Mouse (Mus musculus): ENCODE results near the gene Pgs1.

DNA sequence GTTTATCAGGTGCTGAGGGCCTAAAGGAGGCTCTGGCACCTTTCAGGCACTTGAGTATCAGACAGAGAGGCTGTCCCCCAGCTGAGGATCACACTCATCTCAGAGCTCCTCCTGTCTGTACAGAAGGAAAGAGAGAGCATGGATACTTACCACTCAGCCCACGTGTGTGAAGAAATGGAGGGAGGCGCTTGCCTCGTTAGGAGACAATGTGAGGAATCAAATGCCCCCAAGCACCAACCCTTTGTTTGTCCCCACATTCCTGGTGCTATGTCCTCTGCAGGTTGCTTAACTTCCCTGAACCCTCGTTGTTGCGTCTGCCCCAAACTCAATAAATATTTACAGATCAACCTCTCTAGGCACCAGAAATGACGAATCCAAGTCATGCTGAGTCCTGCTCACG is 21.0 kb upstream of the Pgs1 start:
- no peak for TF ChIP-seq NRF1 (IDR thresholded peaks at IDR 0.05; ENCODE audit: low read depth, low read length)
- no peak; the same call in 1 of the 2 replicates for TF ChIP-seq ZMIZ1 (IDR thresholded peaks at IDR 0.05; ENCODE audit: low read depth, low read length)
- no peak for TF ChIP-seq CTCF (conservative IDR thresholded peaks at IDR 0.05 in 1 of 2, IDR thresholded peaks at IDR 0.05 in 1 of 2; ENCODE audit: low read depth in 2 of 2, low read length in 2 of 2)
- TF ChIP-seq POLR2A (IDR thresholded peaks at IDR 0.05; ENCODE audit: low read depth, low read length): no peak
- TF ChIP-seq CHD2 (IDR thresholded peaks at IDR 0.05; ENCODE audit: low read length): no peak
- TF ChIP-seq SMC3 (IDR thresholded peaks at IDR 0.05; ENCODE audit: low read depth, low read length): no peak
- TF ChIP-seq KAT2A (IDR thresholded peaks at IDR 0.05; ENCODE audit: insufficient replicate concordance, low read length): no peak
- TF ChIP-seq HCFC1 (IDR thresholded peaks at IDR 0.05; ENCODE audit: low read depth, low read length): no peak
